Mouse (Mus musculus): ENCODE results near the gene Sema6d. TPM values are rescaled to one million over a fixed set of nuclear protein-coding genes. Genes with fewer than 3 reads are reported as not detected.

Gene Sema6d
- polyA plus RNA-seq, 1 experiment from 2014 or later, result 19.0 TPM

- ATAC-seq (ENCODE audit: low read depth), result peak; percentile 61
- H3K4me3 ChIP-seq (ENCODE audit: low read length), result no peak overlapping the region
- H3K27me3 ChIP-seq (ENCODE audit: control insufficient read depth, insufficient read depth, low read depth, low read length), result no peaks in the 10 kb centered on the region
- peak overlapping the region; percentile 74 for H3K27ac ChIP-seq (ENCODE audit: low read length)
- H3K9me3 ChIP-seq (ENCODE audit: control insufficient read depth, low read length), result no peaks in the 10 kb centered on the region
- no peaks in the 10 kb centered on the region for H3K36me3 ChIP-seq (ENCODE audit: control insufficient read depth, insufficient read depth, low read length)
- 32% methylated on average over 2 of the region's 2 CpGs for WGBS
- no peak overlapping the region for H3K9ac ChIP-seq (ENCODE audit: low read length)
- H3K4me1 ChIP-seq (replicated peaks; ENCODE audit: control insufficient read depth, insufficient read depth, low read length), result peaks cover 11% of the 10 kb centered on the region
- no peak overlapping the region for H3K4me2 ChIP-seq (ENCODE audit: low read depth, low read length)
Measured at GRCm38 (mm10) chr2:124460956-124461355, 371.2 kb downstream of the Sema6d start.

GRCm38 (mm10) chr2:124461378-124461851, 371.6 kb downstream of the Sema6d start:
- no peak overlapping the region for H3K4me2 ChIP-seq (ENCODE audit: low read depth, low read length)
- H3K4me1 ChIP-seq (replicated peaks; ENCODE audit: control insufficient read depth, insufficient read depth, low read length), result peaks cover 11% of the 10 kb centered on the region
- H3K27ac ChIP-seq (ENCODE audit: low read length), result peak overlapping the region; percentile 74
- H3K36me3 ChIP-seq (ENCODE audit: control insufficient read depth, insufficient read depth, low read length), result no peaks in the 10 kb centered on the region
- peak; percentile 64 for ATAC-seq (ENCODE audit: low read depth)
- 21% methylated on average over 3 of the region's 3 CpGs for WGBS
- no peak overlapping the region for H3K9ac ChIP-seq (ENCODE audit: low read length)
- no peaks in the 10 kb centered on the region for H3K9me3 ChIP-seq (ENCODE audit: control insufficient read depth, low read length)
- no peak overlapping the region for H3K4me3 ChIP-seq (ENCODE audit: low read length)
- no peaks in the 10 kb centered on the region for H3K27me3 ChIP-seq (ENCODE audit: control insufficient read depth, insufficient read depth, low read depth, low read length)

DNA sequence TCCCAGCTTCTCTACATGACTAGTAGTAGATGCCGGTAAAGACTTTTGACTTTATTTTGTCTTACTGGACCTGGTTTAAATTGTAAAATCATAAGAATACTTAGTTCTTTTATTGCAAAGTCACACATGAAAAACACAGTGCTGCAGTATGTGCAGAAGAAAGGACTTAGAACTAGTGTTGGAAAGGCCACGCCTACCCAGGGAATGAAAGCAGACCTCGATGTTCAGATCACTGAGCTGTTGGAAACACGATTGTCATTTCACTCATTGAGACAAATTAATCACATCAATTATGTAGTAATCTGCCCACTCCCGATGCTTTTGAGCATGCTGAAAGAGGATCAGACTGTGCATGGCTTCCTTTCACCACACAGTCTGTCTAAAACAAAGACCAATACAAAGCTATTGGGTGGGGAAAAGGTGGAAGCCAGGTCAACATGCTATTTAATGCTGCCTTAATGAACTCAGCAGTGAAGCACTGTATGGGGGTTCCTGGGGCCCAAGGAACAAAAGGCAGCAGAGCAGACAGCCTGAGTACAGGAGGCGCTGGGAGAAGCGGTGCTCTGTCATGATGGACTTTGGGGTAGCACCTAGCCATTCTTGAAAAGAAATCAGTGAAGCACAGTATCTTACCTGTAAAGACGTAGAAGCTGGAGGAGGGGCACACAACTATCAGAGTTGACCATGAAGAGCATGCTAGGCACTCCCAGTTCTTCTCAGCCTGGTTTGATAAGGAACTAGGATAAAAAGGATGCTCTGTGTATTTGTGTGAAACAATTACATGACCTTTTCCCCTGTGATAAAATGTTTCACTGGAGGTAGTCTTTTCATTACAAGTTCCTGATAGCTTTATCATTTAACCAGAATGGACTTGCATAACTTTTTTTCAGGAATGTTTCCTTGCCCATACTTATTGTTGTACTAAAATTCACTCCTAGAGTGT, 375.5 kb downstream of the Sema6d start:
- Histone ChIP-seq H3K27me3 (ENCODE audit: control insufficient read depth, insufficient read depth, low read depth, low read length) (no peaks in the 10 kb centered on the region), H3K4me3 (ENCODE audit: low read length) (no peak overlapping the region), H3K9me3 (ENCODE audit: control insufficient read depth, low read length) (no peaks in the 10 kb centered on the region), H3K4me1 (replicated peaks; ENCODE audit: control insufficient read depth, insufficient read depth, low read length) (peaks cover 16% of the 10 kb centered on the region), H3K36me3 (ENCODE audit: control insufficient read depth, insufficient read depth, low read length) (no peaks in the 10 kb centered on the region), H3K27ac (ENCODE audit: low read length) (no peak overlapping the region), H3K4me2 (ENCODE audit: low read depth, low read length) (no peak overlapping the region), H3K9ac (ENCODE audit: low read length) (no peak overlapping the region)
- WGBS, result 77% methylated on average over 8 of the region's 8 CpGs
- no peak for ATAC-seq (ENCODE audit: low read depth)

DNA sequence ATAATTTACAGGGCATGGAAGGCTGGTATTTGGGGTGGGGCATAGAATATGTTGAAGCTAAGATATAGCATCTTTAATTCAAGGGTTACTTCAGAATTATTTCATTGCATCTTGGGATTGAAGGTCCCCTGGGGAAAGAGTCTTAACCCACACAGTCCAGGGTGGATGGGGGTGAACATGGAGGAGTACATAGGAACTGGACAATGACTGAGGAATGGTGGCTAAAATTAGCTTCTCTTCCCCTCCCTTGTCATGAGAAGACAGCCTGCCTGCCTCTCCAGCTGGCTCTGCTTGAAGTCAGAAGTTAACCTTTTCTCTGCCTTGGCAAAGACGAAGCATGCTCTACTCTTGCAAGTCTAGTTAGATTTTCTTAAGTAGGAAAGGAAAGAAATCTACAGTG, 377.7 kb downstream of the Sema6d start:
- 56% methylated on average over 1 of the region's 1 CpGs for WGBS
- H3K4me2 ChIP-seq (ENCODE audit: low read depth, low read length), result no peak overlapping the region
- no peaks in the 10 kb centered on the region for H3K36me3 ChIP-seq (ENCODE audit: control insufficient read depth, insufficient read depth, low read length)
- no peaks in the 10 kb centered on the region for H3K9me3 ChIP-seq (ENCODE audit: control insufficient read depth, low read length)
- H3K27me3 ChIP-seq (ENCODE audit: control insufficient read depth, insufficient read depth, low read depth, low read length), result no peaks in the 10 kb centered on the region
- peaks cover 8% of the 10 kb centered on the region for H3K4me1 ChIP-seq (replicated peaks; ENCODE audit: control insufficient read depth, insufficient read depth, low read length)
- H3K27ac ChIP-seq (ENCODE audit: low read length), result no peak overlapping the region
- no peak overlapping the region for H3K4me3 ChIP-seq (ENCODE audit: low read length)
- peak; percentile 66 for ATAC-seq (ENCODE audit: low read depth)
- no peak overlapping the region for H3K9ac ChIP-seq (ENCODE audit: low read length)

DNA sequence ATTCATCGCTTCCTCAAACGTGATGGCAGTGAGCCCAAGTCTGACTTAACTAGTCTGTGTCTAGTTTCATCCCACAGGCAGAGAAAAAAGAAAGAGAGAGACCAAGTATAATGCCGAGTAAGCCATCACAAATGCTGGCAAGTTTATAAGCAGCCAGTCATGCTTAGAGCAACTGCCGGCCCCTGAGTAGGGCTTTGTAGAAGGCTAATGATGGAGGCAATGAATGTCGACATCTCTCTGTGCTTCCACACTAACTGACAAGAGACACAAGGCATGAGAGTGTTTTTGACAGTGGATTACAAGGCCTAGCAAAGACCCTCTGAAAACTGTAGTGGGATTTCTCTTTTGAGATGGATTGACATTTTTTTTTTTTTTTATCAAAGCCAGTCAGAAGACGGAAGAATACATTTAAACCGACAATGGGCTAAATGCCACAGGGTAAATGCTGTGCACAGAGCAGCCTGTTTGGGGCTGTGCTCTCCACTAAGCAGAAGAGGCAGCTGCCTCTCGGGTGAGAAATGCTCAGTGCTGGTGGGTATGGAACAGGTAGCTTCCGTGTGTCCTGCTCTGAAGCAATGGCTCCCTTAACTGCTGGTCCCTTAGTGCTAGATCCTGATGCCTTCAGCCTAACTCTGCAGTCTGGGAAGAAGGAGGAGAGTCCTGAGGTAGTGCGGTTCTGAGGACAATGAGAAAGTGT, 380.7 kb downstream of the Sema6d start:
- Histone ChIP-seq H3K9me3 (ENCODE audit: control insufficient read depth, low read length) (no peaks in the 10 kb centered on the region), H3K9ac (ENCODE audit: low read length) (no peak overlapping the region), H3K36me3 (ENCODE audit: control insufficient read depth, insufficient read depth, low read length) (no peaks in the 10 kb centered on the region), H3K27me3 (ENCODE audit: control insufficient read depth, insufficient read depth, low read depth, low read length) (no peaks in the 10 kb centered on the region), H3K4me3 (ENCODE audit: low read length) (no peak overlapping the region), H3K27ac (ENCODE audit: low read length) (no peak overlapping the region; the same call in 1 of the 2 replicates), H3K4me1 (replicated peaks; ENCODE audit: control insufficient read depth, insufficient read depth, low read length) (peaks cover 8% of the 10 kb centered on the region), H3K4me2 (ENCODE audit: low read depth, low read length) (no peak overlapping the region)
- 51% methylated on average over 10 of the region's 10 CpGs for WGBS
- ATAC-seq (ENCODE audit: low read depth), result peak; percentile 8; the same call in 1 of the 2 replicates

- Histone ChIP-seq H3K36me3 (ENCODE audit: control insufficient read depth, insufficient read depth, low read length) (no peaks in the 10 kb centered on the region), H3K27me3 (ENCODE audit: control insufficient read depth, insufficient read depth, low read depth, low read length) (no peaks in the 10 kb centered on the region), H3K9ac (ENCODE audit: low read length) (no peak overlapping the region), H3K27ac (ENCODE audit: low read length) (no peak overlapping the region), H3K4me1 (replicated peaks; ENCODE audit: control insufficient read depth, insufficient read depth, low read length) (peaks cover 3% of the 10 kb centered on the region; the same call in 1 of the 2 replicates), H3K9me3 (ENCODE audit: control insufficient read depth, low read length) (no peaks in the 10 kb centered on the region), H3K4me3 (ENCODE audit: low read length) (no peak overlapping the region), H3K4me2 (ENCODE audit: low read depth, low read length) (no peak overlapping the region)
- 61% methylated on average over 6 of the region's 6 CpGs for WGBS
- no peak for ATAC-seq (ENCODE audit: low read depth)
Measured at GRCm38 (mm10) chr2:124472674-124473507, 383.1 kb downstream of the Sema6d start.

DNA sequence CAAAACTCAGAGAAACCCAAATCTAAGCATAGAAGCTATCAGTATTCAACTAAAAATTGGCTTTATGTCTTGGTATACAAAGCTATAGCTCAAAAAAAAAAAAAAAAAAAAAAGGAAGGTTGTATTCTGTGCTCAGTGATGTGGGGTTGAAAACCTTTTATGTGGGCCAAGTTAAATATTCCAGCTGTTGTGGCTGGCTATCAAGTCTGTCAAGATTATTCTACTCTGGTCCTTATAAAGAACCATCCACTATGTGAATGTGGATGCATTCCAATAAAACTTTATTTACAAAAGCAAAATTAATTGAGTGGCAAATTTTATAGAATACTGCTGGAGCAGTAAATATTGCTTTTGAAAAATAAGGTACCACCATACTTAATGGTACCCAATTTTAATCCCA, 388.1 kb downstream of the Sema6d start:
- H3K9ac ChIP-seq (ENCODE audit: low read length), result no peak overlapping the region

GRCm38 (mm10) chr2:124478526-124478925, 388.8 kb downstream of the Sema6d start:
- Histone ChIP-seq H3K27me3 (ENCODE audit: control insufficient read depth, insufficient read depth, low read depth, low read length) (no peaks in the 10 kb centered on the region), H3K9me3 (ENCODE audit: control insufficient read depth, low read length) (no peaks in the 10 kb centered on the region), H3K27ac (ENCODE audit: low read length) (peak overlapping the region; percentile 24; the same call in 1 of the 2 replicates), H3K4me1 (replicated peaks; ENCODE audit: control insufficient read depth, insufficient read depth, low read length) (no peaks in the 10 kb centered on the region), H3K4me3 (ENCODE audit: low read length) (no peak overlapping the region), H3K36me3 (ENCODE audit: control insufficient read depth, insufficient read depth, low read length) (no peaks in the 10 kb centered on the region), H3K9ac (ENCODE audit: low read length) (no peak overlapping the region), H3K4me2 (ENCODE audit: low read depth, low read length) (no peak overlapping the region)
- peak; percentile 76; the same call in 1 of the 2 replicates for ATAC-seq (ENCODE audit: low read depth)
- 46% methylated on average over 4 of the region's 4 CpGs for WGBS

More for the DNA sequence above, 388.1 kb downstream of the Sema6d start:
- Histone ChIP-seq H3K27me3 (ENCODE audit: control insufficient read depth, insufficient read depth, low read depth, low read length) (no peaks in the 10 kb centered on the region), H3K9me3 (ENCODE audit: control insufficient read depth, low read length) (no peaks in the 10 kb centered on the region), H3K4me1 (replicated peaks; ENCODE audit: control insufficient read depth, insufficient read depth, low read length) (no peaks in the 10 kb centered on the region), H3K4me3 (ENCODE audit: low read length) (no peak overlapping the region), H3K27ac (ENCODE audit: low read length) (peak overlapping the region; percentile 31; the same call in 1 of the 2 replicates), H3K4me2 (ENCODE audit: low read depth, low read length) (no peak overlapping the region), H3K36me3 (ENCODE audit: control insufficient read depth, insufficient read depth, low read length) (no peaks in the 10 kb centered on the region)
- ATAC-seq (ENCODE audit: low read depth), result peak; percentile 85

Measured in lung, embryonic 16.5 days (tissue).